Mouse (Mus musculus) layer of hippocampus, adult 8-10 months (tissue): ENCODE measurements at regions not wholly inside any gene's neighbourhood (a gene's known extent, or its start where the extent isn't known, plus 50 kb on each side); places are given as distances from the start of the nearest gene placed in this dataset.

ENCODE experiments used
- DNase-seq, 2 experiments: peaks; one replicate each; pipeline ENCODE4 v3.0.0; 2022; ENCODE audit warnings: low spot score in 2 of 2

DNA sequence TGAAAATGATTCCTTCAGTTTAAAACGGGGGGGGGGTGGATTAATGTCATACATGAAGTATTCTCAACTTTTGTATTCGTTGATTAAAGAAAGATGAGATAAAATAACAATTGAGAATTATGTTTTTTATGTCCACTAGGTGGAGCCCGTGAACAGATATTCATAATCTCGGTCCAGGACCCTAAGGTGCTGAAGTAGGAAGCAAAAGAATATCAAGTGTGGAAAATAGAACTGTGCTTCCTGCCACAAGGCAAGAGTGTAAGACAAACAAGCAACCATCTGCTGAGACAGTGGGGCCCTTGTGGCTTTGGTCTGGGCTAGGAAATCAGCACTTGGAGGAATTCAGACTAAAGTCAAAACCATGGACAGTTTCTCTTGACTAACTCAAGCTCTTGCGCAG is 50.9 kb upstream of the Kap start:
- DNase-seq: peak in 1 of 2 experiments; percentile 2

DNA sequence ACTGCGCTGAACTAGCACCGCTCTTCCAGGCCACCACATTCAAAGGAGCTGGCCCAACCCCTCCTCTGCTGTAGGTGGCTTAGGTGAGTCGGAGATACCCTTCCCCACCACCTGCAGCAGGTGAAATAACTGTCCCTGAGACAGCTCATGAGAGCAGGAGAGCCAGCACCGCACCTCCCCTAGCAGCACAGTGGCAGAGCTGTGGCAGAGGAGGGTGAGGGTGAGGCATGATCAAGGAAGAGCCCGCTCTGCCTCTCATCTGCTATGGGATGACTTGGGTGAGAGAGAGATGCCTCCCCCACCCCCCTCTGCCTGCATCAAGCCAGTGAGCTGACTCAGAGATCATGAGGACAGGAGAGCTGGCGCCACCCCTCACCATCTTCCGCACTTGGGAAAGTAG is 81.1 kb upstream of the Kap start:
- DNase-seq: no peak

DNA sequence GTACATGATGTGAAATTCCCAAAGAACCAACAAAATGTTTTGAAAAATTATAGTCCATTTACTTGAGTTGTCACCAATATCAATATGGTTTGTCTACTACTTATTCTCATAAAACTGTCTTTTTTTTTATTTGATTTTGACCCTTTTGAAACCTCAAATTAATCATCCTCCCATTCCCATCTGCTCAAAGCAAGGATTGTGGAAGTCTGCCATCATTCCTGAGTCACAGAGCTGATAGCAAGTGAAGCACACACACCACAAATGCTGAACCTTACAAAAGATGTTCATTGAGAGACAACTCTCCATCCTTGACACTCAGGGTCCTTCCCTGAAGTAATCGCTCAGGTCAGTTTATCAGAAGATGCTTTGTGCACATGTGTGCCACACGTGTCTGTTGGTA is 82.1 kb upstream of the Kap start:
- peak in 1 of 2 experiments; percentile 10 for DNase-seq

DNA sequence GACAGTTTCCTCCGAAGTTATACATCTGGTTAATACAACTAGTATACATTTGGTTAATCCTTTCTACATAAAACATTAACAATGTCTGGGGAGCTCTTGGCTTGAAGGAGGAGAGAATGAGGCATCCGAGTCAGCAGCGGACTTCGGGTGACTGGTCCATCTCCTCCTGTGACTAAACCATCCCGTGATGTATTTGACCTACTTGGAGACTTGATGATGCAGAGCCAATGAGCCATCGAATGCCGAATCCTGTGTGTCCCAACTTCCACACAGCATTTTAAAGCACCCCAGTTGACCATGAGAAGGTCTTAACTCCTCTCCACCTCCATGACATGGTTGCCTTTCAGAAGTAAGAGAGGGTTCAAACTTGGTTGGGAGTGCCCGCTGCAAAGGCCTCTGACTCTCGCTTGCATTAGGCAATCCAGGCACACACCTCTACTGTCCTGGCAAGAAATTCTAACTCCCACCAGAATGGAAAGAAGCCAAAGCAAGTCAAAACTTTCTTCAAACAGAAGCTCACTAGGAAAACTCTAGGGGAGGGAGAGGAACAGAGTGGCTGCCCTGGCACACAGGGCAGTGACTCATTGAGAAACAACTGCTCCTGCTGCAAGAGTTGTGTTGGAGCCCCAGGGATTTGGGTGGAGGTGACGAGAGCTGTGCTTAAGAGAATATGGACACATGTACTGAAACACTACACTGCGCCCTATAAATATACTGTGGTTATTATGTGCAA is 75.4 kb upstream of the Etv6 start:
- no peak for DNase-seq

DNA sequence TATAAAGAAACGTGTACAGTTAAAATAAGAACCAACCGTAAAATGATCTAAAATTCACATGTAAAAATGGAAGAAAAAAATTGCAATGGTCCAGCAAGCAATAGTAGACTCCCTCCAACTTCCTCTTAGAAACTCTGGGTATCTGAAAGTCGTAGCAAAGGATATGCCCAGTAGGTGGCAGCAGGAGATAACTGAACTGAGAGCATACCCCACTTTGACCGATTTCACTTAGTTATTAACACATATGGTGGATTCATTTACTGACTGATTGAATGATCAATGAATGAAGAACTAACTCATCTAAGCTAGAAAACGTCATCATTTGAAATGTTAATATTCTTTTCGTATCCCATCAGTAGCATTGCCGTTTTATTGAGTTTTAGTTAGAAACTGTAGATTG is 74.8 kb upstream of the Etv6 start:
- DNase-seq: peak; percentile 40 to 83

DNA sequence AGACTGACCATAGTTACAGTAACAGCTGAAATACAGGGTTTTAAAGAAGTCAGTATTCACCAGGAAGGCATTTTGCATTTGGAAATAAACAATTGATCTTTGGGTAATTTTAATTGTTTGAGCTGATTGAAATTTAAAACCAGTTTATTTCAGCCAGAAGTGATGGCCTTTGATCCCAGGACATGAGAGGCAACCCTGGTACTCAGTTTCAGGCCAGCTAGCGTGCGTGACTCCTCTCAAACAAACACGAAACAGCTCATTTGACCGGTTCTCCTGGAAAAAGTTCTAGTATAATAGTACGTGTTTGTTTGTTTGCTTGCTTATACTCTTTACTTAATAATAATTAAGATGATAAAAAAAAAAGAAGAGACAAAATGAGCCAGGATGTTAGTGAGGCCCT is 72.9 kb upstream of the Etv6 start:
- no peak for DNase-seq

DNA sequence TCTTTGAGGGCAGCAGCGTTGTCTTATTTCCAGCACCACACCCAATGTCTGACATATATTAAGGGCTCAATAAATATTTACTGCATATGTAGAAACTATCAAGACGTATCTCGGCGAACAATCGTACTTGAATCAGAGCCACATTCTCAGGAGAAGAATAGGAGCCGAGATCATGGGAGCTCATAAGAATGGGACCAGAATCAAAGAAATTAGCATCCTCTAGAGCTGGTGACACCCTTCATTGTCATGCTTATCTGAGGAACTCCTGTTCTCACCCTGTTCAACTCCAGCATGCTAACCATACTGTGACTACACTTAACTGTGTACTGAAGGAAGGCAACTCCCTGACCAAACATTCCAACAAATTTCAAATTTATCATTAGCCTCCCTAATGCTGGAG is 72.2 kb upstream of the Etv6 start:
- no peak for DNase-seq

DNA sequence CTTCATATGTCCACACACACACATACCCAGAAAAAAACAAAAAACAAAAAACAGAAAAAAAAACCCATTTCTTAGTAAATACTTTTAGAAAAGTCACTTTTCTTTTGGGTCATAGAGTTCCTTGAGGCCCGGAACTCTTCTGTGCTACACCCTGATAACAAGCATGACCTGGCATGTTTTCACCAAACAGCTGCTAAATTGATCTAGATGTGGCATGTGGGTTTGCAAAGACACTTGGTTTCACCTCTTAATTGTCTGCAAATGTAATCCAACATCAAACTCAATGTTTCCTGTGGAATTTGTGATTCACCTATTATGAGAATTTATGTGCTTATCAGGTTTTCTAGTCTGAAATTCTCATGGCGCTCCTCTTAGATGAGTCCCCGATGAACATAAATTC is 68.2 kb upstream of the Etv6 start:
- DNase-seq: no peak

DNA sequence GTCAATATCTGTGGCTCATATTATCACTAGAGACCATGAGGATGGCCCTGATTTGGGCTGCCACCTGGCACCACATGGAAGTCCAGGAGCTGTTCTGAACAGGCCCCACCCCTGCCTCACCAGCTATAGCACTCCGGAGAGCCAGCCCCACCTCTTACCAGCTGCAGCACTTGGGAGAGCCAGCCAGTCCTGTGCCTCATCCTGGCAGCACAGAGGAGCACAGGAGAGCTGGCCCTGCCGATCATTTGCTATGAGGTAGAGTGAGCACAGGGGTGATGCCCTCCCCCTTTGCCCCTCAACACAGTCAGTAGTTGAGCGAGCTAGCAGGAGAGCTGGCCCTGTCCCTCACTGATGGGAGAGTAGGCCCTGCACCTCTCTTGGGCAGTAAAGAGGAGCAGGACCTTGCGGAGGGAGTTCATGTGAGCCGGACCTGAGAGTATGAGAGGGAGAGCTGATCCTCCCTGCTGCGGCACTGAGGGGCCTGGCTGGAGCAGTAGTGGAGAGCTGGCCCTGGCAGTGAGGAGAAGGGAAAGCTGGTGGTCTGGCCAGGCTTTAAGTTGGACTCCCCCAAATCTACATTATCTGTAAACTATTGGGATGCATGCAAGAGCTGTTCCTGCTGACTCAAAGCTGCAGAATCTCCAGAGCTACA is 63.3 kb upstream of the Etv6 start:
- no peak for DNase-seq

DNA sequence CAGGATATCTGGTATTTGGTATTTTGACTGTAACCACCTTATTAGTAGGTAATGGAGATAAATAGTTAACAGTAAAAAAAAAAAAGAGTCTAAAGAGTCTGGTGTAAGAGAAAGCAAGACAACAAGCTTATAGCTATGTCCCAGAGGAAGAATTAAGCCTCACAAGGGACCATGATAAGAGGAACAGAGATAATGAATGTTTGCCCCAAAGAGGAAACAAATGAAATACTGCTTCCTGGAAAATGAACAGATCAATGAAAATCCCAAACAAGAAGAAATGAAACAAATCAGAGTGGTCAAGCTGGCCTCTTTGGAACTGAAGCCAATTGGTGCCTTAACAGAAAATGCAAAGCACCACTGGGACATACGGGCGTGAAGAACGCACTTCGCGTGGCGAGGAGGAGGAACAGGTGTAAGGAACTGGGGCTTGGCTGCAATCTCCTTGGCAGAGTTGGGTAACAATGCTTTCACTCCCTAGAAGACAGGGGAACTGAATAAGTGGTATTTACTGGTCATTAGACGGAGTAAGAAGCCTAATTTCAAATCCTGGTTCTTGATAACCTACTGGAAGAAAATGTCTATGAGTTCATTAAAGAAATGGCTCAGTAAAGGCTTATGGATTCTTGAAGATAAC is 62.2 kb upstream of the Etv6 start:
- no peak for DNase-seq

DNA sequence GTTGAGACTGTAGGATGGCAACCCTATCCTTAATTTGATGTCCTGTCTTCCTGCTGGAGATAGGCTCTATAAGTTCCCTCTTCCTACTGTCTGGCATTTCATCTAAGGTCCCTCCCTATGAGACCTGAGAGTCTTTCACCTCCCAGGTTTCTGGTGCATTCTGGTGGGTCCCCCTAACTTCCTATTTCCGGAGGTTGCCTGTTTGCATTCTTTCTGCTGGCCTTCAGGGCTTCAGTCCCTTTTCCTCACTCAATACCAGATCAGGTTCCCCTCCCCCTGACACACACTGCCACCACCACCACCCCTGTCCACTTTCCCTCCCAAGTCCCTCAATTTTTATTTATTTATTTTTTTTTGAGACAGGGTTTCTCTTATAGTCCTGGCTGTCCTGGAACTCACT is 59.5 kb upstream of the Etv6 start:
- no peak for DNase-seq

DNA sequence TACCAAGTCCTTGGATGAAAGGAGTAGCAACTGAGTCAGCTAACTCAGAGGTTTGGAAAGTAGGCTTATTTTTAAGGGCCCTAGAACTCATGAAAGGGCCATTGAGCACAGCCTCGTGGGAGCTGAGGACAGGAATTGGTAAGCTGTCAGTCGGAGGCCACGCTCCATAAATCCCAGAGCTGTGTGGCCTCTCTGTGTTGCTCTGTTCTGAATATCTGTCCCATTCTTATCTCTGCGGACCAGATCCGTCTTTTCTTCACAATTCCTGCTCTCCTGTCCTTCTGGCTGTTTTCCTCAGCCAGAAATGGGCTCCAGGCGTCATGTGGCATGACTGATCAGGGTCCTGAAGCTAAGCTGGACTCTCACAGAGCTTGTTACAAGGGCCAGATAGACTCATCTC is 58.6 kb upstream of the Etv6 start:
- DNase-seq: no peak

DNA sequence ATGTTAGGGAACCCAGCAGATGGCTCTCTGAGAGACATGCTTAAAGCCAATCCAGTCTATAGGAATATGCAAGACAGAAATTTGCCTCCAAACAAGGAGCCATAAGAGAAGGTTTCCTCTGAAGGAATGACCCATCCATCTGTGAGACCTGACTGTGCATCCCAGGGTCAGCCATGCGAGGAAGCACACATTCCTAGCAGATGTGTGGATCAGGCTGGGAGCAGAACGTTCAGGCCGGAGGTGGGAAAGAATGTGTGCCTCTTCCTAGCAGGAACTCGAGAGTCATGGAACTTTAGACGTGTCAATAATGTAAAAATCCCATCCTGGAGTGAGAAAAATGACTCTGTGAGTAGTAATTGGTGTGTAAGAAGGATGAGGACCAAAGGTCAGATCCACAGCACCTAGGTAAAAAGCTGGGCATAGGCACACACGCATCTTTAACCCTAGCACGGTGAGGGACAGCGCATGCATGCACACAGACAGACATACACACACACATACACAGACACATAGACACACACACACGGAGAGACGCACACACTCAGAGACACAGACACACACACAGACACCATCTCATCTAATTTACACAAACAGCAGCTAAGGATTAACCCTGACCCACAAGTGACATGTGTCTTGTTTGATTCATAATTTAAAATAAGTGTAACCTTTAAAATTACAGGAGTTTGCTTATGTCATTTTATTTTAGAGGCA is 51.5 kb upstream of the Etv6 start:
- no peak for DNase-seq

DNA sequence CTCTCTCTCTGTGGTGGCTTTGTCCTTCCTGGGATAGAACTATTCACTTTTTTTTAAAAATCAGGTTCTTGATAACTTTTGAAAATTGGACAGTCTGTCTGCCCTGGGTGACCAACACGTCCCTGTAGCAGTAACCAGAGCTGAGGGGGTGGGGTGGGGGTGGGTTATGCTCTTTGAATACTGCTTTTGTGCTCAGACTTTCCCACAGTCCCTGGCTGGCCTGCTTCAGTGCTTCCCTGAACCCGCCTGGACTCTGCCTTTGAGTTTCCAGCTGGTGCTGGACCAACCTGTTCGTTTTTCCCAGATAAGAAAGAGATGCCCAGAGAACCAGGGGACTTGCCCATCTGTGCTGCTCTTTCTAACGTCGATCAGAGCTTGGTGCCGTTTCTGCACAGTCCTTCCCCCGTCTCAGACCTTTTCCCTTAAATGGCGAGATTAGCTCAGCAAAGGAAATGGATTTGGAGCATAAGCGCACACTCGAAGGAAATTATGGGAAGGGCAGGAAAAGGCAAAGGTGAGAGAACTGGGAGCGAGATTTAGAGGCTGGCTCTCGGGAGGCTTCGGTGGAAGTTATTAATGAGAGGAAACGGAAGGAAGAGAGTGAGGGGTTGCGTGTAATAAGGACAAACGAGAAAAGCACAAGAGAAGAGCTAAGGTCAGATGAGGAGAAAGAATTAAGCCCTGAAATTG is 50.7 kb upstream of the Etv6 start:
- DNase-seq: no peak
